Mouse (Mus musculus) lung, postnatal 36 days (tissue): ENCODE measurements around the gene Hook2.

Experiments
- DNase-seq: peaks from one replicate; pipeline ENCODE4 v3.0.0; 2022; ENCODE audit warnings: mixed read lengths

Hook2 gene

DNA sequence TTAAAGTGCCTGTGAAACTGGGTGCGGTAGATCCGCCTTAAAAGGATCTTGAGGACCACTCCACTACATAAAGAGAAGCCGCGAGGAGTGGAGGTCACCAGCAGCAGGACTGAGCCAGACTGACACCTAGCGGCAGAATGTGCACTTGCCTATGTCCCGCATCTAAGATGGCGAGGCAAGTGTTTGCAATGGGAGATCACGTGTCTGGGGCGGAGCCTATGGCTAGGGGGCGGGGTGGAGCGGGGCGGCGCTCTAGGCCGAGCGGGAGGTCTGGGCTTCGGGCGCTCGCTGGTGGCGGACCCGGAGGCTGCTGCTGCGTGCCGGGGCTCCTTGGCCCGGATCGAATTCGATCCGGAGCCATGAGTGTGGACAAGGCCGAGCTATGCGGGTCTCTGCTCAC, at the start of gene Hook2:
Gene Hook2, plus strand, starts transcription at position 255 of the 400 bp plus-strand sequence.
- peak; percentile 99 for DNase-seq

DNA sequence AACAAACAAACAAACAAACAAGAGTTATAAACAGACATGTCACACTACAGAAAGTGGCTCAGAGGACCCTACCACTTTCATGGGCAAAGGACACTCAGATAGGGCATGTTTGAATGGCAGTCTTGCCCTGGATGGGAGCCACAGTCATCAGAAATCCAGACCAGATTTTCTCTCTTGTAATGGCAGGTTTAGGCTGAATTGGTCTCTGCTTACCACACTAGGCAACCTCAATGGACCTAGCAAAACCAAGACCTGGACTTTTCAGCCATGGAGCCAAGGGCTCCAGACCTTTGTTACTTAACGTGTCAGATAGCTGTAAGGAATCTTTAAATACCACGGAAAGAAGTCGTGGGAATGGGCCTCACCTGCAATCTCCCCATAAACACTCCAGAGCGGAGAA, 46.7 kb upstream of the Hook2 start:
- DNase-seq = no peak

DNA sequence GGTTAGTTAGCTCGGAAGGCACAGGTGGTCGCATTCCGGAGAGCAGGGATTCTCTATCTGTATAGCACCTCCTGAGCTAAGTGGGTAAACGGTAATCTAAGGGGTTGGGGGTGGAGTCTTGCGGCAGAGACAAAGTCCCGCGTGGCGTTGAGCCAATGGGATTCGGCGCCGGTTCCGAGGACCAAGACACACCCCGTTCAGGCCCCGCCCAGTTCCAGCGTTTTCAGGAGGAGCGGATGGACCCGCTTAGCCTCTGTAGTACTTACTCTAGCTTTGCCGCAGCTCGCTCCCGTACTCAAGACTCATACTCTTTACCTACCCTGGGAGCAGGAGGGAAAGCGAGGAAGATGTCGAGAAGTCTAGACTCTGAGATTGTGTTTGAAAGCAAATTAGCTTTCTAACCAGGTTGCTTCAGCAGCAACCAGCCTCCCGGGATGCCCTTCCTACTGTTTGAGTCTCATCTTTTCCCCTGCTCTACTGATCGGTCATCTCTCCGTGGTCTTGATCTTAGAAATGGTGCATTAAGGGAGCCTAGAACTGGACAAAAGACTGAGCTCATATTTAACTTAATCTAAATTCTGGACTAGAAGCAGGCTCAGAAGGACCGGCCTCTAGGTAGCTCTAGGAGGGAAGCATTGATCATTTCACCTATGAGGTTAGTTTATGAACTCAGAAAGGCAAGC, 45.8 kb upstream of the Hook2 start:
- peak; percentile 38 for DNase-seq

DNA sequence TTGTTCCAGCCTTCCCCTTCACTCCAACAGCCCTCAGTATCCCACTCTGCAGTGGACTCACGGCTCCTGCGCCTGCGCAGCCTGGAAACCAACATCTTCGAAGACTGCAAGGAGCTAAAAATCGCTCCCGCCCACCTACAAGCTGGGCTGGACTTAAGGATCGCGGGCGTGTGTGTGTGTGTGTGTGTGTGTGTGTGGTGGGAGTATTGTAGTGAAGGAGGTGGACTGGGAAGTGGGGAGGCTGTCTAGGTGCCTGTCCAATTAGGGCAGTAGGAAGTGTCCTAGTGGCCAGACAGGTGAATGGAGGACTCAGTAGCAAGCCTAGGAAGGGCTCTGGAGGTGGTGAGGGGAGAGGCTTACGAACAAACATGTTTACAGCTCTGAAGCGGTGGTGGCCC, 45.2 kb upstream of the Hook2 start:
- no peak for DNase-seq

DNA sequence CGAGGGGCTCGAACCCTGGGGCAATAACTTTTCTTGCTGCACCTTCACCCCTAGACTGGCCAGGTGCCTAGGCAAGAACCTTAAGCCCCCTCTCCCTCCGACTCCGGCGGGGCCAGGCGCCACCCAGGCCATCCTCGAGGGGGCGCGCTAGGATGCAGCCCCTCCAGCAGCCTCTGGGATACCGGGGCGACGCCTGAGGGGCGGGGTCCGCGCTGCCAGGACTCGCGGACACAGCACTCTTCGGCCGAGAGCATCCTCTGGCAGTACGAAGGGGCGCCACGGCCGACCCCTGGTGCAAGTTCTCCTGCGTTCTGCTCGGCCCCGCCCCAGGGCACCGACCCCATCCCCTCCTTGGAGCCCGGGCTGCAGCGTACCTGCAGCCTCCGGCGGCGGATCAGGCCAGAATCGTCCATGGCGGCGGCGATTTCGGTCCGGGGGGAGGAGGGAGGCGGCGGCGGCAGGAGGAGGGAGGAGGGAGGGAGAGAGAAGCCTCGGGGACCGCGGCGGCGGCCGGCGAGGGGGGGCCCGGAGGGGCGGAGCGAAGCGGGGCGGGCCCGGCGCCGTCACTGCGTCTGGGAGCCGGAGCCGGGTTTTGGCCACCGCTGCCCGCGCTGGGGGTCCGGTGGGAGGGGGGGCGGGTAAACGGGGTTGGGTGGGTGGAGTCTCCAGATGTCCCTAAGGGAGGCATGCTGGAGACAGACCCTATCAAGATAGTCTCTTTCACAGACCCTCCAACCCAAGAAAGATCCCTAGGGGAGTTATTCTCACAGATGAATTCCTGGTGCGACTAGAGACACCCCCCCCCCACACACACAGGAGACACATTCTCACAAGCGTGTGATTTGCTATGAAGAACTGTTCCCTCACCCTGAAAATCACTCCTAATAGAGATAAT, 44.5 kb upstream of the Hook2 start:
- DNase-seq = no peak

DNA sequence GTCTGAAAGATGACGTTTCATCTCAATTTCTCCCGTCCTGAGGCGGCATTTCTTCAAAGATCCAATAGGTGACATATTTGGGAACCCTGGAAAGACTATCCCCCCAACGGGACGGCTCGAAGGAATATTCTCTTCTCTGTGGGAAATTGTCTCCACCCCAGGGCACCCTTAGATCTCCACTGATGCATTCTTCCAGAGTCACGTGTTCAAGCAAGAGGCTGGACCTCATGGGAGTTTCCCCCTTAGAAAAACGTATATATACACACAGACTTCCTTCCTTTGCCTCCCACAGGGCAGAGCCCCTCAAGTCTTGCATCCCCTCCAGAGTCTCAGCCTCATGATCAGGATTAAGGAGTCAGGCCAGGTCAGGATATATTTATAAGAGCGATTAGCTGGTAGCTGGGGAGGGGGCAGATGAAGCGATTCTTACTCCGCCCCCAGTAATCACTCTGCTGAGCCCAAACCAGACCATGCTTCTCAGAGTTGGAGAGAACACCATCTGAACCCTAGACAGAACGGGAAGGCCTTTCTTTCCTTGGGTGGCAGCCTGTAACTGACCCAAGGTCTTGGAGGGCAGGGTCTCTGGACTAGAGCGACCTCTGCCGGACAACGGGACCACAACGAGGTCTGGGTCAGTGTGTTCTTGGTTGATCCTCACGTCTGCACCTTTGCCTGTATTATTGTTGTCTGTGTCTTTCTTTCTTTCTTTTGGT, 43.7 kb upstream of the Hook2 start, which contains the start of gene Rtbdn:
Gene Rtbdn, plus strand, starts transcription at position 464 of the 713 bp plus-strand sequence.
- no peak for DNase-seq

DNA sequence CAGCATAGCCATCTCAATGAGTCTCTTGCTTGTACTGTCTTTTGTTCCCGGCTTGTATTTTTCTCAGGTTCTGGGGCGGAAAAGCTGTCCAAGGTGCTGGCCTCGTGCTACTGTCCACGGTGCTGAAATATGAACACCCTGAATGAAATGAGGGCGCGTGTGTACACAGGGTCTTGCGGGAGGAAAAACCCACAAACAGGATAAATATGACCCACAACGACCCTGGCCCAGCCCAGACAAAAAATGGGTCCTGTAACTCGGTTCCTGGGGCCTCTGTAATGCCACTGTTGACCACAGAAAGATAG, 43.2 kb upstream of the Hook2 start:
- DNase-seq = peak; percentile 59

DNA sequence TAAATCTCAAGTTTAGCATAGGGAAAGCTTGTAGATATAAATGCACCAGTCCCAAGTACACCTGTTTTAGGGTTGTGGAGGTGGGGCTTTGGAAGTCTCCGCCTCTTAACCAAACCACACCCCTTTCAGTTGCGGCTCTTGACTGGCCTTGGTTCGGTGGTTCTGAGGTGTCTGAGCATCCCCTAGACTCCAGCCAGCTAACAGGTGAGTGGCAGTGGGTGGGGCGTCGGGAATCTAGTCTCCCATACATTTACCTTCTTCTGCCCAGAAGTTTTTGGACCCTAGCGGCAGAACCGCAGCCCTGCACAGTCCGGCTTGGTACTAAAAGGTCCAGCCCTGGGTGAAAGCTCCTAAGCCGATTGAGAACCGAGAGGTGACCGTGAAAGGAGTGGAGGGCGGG, 40.6 kb upstream of the Hook2 start:
- DNase-seq = no peak

DNA sequence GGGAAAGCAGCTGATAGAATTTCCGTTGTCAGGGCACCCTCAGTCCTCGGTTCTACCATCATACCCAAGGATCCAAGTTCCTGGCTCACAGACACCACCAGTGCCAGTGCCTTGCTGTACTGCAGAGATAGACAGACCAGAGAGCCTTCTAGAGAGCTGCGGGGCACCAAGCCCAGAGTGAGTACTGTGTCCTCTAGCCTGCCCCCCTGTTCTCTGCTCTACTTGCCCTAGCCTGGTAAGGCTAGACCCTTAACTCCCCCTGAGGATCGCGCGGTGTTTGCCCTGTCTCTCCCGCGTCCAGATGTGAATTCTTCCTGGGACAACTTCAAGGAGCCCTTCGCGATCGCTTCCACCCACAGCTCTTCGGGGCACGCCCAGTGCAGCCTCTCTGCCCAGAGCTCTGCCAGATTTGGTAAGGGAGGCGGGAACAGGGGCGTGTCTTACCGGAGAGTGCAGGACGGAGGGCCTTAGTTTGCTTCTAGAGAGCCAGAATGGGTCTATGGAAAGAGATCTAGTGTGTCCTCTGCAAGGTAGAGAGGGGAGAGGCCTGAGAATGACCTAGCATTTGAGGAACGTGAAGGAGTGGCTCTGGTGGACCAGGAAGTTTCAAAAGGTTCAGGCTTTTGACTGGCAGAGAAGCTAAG, 37.7 kb upstream of the Hook2 start:
- DNase-seq = peak; percentile 89

DNA sequence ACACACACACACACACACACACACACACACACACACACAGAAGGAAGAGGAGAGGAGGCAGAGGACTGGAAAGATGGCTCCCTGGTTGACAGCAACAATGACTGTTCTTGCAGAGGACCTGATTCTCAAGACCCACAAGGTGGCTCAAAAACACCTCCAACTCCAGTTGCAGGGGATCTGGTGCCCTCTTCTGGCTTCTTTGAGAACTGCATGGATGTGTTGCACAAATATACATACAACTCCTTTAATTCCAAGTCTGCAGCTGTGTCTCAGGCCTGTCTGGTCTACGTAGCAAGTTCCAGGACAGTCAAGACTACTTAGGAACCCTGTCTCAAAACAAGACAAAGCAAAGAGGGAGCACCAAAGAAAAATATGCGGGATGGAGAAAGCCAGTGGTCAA, 33.6 kb upstream of the Hook2 start:
- peak; percentile 86 for DNase-seq

DNA sequence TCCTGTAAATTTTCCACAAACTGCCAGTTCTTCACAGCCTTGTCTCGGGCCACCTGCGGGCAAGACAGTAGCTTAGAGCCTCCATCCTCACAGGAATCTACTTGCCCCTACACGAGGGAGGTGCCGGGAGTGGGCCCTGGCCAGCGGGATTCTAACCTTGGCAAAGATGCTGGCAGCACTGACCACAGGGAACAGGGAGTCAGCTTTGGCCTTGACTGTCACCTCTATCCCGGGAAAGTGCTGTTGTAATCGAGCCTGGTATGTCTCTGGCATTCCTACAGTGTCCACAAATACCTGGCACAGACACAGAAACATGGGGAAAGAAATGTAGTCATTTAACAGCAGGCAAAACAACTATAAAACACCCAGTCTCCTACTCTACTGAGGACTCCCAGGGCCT, 30.6 kb upstream of the Hook2 start:
- DNase-seq = no peak

DNA sequence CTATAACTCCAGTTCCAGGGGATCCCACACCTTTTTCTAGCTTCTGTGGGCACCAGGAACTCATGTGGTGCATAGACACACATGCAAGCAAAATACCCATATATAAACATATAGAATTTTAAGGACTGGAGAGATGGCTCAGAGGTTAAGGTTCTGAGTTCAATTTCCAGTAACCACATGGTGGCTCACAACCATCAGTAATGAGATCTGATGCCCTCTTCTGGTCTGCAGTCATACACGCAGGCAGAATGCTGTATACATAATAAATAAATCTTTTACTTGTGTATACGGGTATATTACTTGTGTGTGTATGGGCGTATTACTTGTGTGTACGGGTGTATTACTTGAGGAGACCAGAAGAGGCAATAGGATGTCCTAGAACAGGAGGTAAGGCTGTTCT, 26.5 kb upstream of the Hook2 start:
- no peak for DNase-seq

DNA sequence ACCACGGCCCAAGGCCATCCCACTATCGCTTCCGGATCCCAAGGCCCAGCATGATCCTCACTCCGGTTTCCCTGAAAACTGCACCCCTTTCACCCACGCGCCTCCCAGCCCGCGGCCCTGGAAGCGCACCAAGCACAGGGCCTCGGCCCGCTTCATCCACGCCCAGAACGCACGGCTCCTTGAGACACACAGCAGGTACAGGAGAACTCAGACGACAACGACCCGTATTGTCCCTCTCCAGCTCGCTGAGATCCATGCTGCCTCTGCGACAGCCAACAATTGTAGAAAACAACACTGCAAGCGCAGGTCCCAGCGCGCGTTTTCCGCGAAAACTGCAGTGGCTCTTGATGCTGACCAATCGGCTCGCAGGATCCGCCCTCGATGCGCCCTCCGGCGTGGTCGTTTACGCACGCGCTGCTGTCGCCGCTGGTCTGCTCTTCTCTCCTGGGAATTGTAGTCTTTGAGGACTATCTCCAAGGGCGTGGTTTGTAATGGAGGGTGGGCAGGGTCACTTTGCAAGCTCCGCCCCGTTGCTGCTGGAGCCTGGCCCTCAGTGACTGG, 24.6 kb upstream of the Hook2 start:
- peak; percentile 98 for DNase-seq

DNA sequence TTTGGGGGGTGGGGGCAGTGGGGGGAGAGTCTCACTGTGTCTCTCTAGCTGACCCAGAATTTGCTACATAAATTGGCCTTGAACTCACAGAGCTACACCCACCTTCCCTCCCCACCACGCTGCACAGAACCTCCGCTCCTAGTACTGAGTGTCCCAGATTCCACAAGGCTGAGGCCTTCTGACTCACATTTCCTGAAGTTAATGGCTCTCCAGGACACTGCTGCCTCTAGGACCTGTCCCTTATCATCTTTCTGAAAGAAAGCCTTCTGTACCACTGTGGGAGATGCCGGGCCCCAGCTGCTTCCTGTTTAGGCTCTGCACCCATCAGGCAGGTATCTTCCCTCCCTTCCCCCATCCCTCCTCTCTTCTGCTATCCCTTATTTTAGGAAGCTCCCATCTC, 23.8 kb upstream of the Hook2 start:
- no peak for DNase-seq

DNA sequence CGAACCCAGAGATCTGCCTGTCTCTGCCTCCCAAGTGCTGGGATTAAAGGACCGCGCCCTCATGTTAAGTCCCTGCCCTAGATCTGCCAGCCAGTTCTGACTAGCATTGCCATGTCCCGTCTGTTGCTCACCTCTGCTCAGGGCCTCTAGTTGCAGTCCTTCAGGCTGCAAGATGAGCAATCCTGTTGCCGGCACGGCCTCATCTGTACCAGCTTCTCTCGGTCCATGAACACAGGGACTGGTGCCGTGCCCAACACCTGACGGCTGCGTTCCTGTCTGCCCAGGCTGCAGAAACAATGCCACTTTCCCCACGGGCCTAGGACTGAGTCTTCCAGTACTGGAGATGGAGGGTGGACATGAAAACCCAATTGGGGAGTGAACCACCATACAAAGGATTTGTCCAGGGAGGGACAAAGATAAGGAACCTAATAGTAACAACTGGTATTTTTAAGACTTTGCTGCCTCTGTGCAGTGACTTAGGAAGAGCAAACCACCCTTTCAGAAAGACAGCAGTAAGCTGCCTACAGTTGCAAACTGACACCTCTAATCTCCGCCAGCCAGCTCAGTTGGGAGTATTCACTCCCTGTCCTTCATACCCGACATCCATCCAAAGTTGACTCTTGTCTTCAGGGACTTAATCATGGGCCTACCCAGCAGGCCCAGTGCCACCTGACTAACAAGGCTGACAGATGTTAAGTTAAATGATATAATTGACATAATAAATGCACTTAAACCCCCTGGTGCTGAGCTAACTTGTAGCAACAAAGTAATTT, 22.7 kb upstream of the Hook2 start:
- DNase-seq = no peak

DNA sequence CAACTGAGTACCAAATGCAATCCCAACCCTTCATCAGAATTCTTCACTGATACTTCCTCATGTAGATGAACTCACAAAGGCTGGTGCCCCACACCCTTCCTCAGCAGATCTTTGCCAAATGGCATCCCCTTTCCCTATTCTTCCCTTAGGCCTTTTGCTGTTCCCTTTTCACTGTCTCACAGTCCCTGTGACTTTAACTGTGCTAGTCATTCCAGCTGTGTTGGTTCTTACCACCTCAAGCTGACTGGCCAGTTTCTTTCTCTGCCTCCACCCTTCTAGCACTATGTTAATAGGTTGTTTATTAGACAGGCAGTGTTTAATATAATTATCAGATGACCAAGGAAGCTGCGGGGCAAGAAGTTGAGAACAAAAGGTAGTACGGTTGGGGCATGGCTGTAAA, 21.8 kb upstream of the Hook2 start:
- no peak for DNase-seq

DNA sequence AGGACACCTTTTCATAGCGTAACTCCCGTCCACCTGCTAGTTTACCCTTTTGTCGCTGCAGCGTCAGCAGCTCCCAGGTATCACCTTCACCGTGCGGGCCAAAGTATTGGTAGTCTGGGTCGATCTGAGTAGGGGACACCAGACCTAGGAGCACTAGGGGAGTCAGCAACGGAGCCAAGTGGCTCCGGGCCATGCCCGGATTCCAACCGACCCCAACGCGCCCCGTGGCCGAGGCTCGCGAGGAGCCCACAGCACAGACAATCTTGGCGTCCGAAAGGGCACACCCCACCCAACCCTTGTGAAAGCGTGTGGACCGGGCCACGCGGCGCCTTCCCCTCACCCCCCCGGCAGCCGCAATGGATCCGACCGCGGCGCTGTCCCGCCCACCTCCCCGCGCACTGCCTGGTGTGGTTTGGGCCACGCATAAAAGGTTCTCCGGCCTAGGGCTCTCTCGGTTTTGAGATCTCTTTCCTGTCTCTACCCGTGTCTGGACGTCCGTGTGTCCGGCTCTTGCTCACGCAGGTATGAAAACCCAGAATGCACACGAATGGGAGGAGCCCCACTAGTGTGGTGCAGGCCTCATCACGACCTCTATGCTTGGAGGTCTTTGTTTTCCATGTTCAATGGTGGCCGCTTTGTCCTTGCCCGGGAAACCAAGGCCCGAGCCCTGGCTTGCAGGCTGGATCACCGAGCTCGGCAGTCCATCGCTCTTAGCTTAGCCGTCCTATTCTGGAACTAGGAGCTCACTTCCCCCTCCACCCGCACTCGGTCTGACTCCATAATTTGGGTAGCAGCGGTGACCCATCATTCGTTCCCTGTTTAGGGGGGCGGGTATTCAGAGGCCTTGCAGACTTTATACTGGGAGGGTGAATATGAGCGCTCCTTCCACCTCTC, 20.9 kb upstream of the Hook2 start, which contains the start of the genes Gm49661, Prdx2 and Rnaseh2a:
Gene Gm49661, minus strand, starts transcription at position 193 of the 894 bp plus-strand sequence.
Gene Prdx2, plus strand, starts transcription at position 347 of the 894 bp plus-strand sequence.
Gene Rnaseh2a, minus strand, starts transcription at position 527 of the 894 bp plus-strand sequence.
- peak; percentile 80 for DNase-seq

DNA sequence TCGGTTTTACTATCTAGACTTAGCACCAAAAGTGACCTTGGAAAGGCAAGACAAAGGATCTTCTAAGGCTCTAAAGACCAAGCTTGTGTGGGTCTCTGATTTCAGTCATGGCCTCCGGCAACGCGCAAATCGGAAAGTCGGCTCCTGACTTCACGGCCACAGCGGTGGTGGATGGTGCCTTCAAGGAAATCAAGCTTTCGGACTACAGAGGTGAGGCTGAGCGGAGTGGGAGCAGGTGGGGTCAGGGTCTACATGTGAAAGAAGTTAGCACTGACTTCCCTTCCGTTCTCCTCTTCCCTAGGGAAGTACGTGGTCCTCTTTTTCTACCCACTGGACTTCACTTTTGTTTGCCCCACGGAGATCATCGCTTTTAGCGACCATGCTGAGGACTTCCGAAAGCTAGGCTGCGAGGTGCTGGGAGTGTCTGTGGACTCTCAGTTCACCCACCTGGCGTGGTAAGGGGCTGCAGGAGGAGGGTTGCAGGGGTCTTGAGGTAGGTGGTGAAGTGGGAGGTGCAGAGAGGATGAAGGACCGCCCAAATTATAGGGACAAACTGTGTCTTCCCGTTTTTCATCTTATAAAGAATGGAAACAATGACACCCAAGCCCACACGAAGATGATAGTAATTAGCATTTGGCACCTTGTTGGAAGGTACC, 20.1 kb upstream of the Hook2 start:
- DNase-seq = no peak

DNA sequence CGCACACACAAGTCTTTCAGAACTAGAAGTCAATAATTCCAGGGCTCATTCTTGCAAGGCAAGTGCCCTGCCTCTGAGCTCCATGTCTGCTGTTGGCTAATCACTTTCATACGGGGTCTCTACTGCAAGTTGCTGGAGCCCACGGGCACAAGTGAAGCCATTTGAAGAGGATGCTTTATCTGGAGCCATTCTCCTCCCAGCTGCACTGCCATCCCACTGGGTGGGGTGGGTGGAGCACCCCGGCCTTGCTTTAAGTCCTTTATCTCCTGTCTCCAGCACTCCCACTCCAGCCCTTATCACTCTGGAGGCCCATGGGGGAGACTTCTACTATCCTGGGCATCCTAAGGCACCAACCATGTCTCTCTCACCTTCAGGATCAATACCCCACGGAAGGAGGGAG, 19.5 kb upstream of the Hook2 start:
- no peak for DNase-seq

DNA sequence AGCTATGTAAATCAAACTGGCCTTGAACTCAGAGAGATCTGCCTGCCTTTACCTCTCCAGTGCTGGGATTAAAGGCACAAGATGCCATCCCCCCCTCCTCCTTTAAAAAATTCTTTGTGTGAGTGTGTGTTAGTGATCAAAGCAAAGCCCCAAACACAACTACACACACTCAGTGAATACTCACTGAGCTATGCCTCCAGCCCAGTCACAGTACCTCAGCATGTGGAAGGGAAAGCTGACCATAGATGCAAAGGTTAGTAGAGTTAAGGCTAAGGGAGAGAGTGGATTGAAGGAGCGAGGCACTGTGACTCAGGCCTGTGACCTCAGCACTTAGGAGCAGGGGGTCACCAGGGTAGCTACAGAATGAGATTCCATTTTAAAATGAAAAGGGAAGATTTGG, 17.3 kb upstream of the Hook2 start:
- DNase-seq = no peak
